ENCODE assay signal across 9 mouse cellular contexts in genomic region chr10:75934991-75935390, GRCm38 (mm10). TPM values are rescaled to one million over a fixed set of nuclear protein-coding genes. Genes with fewer than 3 reads are reported as not detected.
DNase-seq lines count a peak whose midpoint lies in the region; ATAC-seq and TF ChIP-seq lines count a peak whose summit lies in the region.
"Had no signal": no experiment of that assay in that cellular context is flagged by ENCODE, and none has a peak within 500 bp of the region (broad histone marks: within the 10 kb centered on the region; RNA-seq: fewer than 3 reads in every experiment).

No protein-coding gene starts in this region.

- peaks cover 14% of the 10 kb centered on the region for H3K4me1 ChIP-seq in kidney, adult 2 months (ENCODE audit: control insufficient read depth, insufficient read depth, low read length)
- peaks cover 44% of the 10 kb centered on the region for H3K4me1 ChIP-seq in embryonic facial prominence, embryonic 13.5 days
- H3K4me1 ChIP-seq in hindbrain, postnatal 0 days (ENCODE audit: insufficient read depth, low read length) = peaks cover 14% of the 10 kb centered on the region
- peaks cover 50% of the 10 kb centered on the region for H3K4me1 ChIP-seq in midbrain, embryonic 13.5 days (replicated peaks)

- no peak for DNase-seq in kidney, adult 2 months
- DNase-seq in kidney, postnatal 14 days = no peak
- no peak for DNase-seq in hindbrain, postnatal 0 days (ENCODE audit: low spot score)
- DNase-seq in Muller cell, postnatal 12 days (ENCODE audit: inconsistent ontology term) = no peak
- DNase-seq in right cerebral cortex, adult 18-20 months = no peak
- no peak for DNase-seq in adrenal gland, adult (ENCODE audit: inconsistent age in 2 of 2, low spot score in 1 of 2)

- TF ChIP-seq POLR2A in kidney, adult 2 months (IDR thresholded peaks at IDR 0.05; ENCODE audit: low read depth, low read length) = no peak

- no peaks in the 10 kb centered on the region for H3K27me3 ChIP-seq in kidney, adult 2 months (replicated peaks; ENCODE audit: control insufficient read depth, insufficient read depth, low read length)
- H3K27me3 ChIP-seq in embryonic facial prominence, embryonic 13.5 days = peaks cover 44% of the 10 kb centered on the region
- no peaks in the 10 kb centered on the region for H3K27me3 ChIP-seq in hindbrain, postnatal 0 days (ENCODE audit: insufficient read depth, low read length)
- peaks cover 58% of the 10 kb centered on the region for H3K27me3 ChIP-seq in midbrain, embryonic 13.5 days

- 86% methylated on average over 1 of the region's 1 CpGs for WGBS in kidney, adult 2 months
- WGBS in embryonic facial prominence, embryonic 13.5 days = 64% methylated on average over 1 of the region's 1 CpGs
- WGBS in hindbrain, postnatal 0 days = 67% methylated on average over 1 of the region's 1 CpGs
- WGBS in midbrain, embryonic 13.5 days = 78% methylated on average over 1 of the region's 1 CpGs

- peak overlapping the region; percentile 91; the same call in 1 of the 2 replicates for H3K27ac ChIP-seq in kidney, adult 2 months (ENCODE audit: insufficient read depth, low read depth, low read length)
- no peak overlapping the region for H3K27ac ChIP-seq in embryonic facial prominence, embryonic 13.5 days
- H3K27ac ChIP-seq in hindbrain, postnatal 0 days = no peak overlapping the region
- H3K27ac ChIP-seq in midbrain, embryonic 13.5 days = no peak overlapping the region

- no peak for ATAC-seq in embryonic facial prominence, embryonic 13.5 days (ENCODE audit: insufficient number of reproducible peaks, insufficient read depth, low FRiP score, low TSS enrichment, low read depth)
- ATAC-seq in hindbrain, postnatal 0 days = no peak
- no peak for ATAC-seq in midbrain, embryonic 13.5 days

- peak overlapping the region; percentile 89 for H3K4me2 ChIP-seq in embryonic facial prominence, embryonic 13.5 days
- peak overlapping the region; percentile 85 for H3K4me2 ChIP-seq in hindbrain, postnatal 0 days (ENCODE audit: low read depth, low read length)
- peak overlapping the region; percentile 84 for H3K4me2 ChIP-seq in midbrain, embryonic 13.5 days (replicated peaks)

- no peaks in the 10 kb centered on the region for H3K36me3 ChIP-seq in kidney, adult 2 months (ENCODE audit: control insufficient read depth, insufficient read depth, low read length)
- no peaks in the 10 kb centered on the region for H3K36me3 ChIP-seq in embryonic facial prominence, embryonic 13.5 days
- H3K36me3 ChIP-seq in hindbrain, postnatal 0 days (ENCODE audit: insufficient read depth, low read length) = no peaks in the 10 kb centered on the region
- no peaks in the 10 kb centered on the region for H3K36me3 ChIP-seq in midbrain, embryonic 13.5 days

- no peaks in the 10 kb centered on the region for H3K9me3 ChIP-seq in embryonic facial prominence, embryonic 13.5 days
- no peaks in the 10 kb centered on the region for H3K9me3 ChIP-seq in hindbrain, postnatal 0 days (ENCODE audit: low read length)
- H3K9me3 ChIP-seq in midbrain, embryonic 13.5 days = no peaks in the 10 kb centered on the region

- no peak for TF ChIP-seq CTCF in kidney, adult 2 months (conservative IDR thresholded peaks at IDR 0.05; ENCODE audit: insufficient read depth, insufficient read length, low read depth, low read length)
- TF ChIP-seq CTCF in hindbrain, postnatal 0 days (IDR thresholded peaks at IDR 0.05; ENCODE audit: low read depth) = no peak

- H3K4me3 ChIP-seq in kidney, adult 2 months (ENCODE audit: insufficient read depth, low read depth, low read length) = no peak overlapping the region
- peak overlapping the region; percentile 50 for H3K4me3 ChIP-seq in embryonic facial prominence, embryonic 13.5 days
- H3K4me3 ChIP-seq in hindbrain, postnatal 0 days (ENCODE audit: low read length) = peak overlapping the region; percentile 66; the same call in 1 of the 2 replicates
- H3K4me3 ChIP-seq in midbrain, embryonic 13.5 days (replicated peaks) = peak overlapping the region; percentile 50

- no peak overlapping the region for H3K9ac ChIP-seq in embryonic facial prominence, embryonic 13.5 days
- peak overlapping the region; percentile 68; the same call in 1 of the 2 replicates for H3K9ac ChIP-seq in hindbrain, postnatal 0 days (replicated peaks; ENCODE audit: low read length)
- no peak overlapping the region for H3K9ac ChIP-seq in midbrain, embryonic 13.5 days (replicated peaks)

RNA-seq across cellular contexts. Expression of gene Mmp11, which starts 1.3 kb away (rescaled TPM):
- polyA plus RNA-seq in kidney, adult 2 months (2012; rRNA removed) = 21.5 and 23.9 TPM in 2 replicates
- 123 and 136 TPM in 2 replicates for polyA plus RNA-seq in embryonic facial prominence, embryonic 13.5 days (2015; fragmentation: Nextera tagmentation; extraction: Ambion mirVana)
- total RNA-seq in hindbrain, postnatal 0 days (2014; rRNA removed) = 6.1 and 9.5 TPM in 2 replicates
- polyA plus RNA-seq in hindbrain, postnatal 0 days (2015; fragmentation: Nextera tagmentation; extraction: Ambion mirVana) = 7.8 and 8.3 TPM in 2 replicates
- polyA plus RNA-seq in midbrain, embryonic 13.5 days (2015; fragmentation: Nextera tagmentation; extraction: Ambion mirVana) = 22.7 and 29.5 TPM in 2 replicates

RNA-seq across cellular contexts. Expression of gene Chchd10, which starts 2.1 kb away (rescaled TPM):
- 1,587 and 1,621 TPM in 2 replicates for polyA plus RNA-seq in kidney, adult 2 months (2012; rRNA removed)
- polyA plus RNA-seq in embryonic facial prominence, embryonic 13.5 days (2015; fragmentation: Nextera tagmentation; extraction: Ambion mirVana) = 9.4 and 9.5 TPM in 2 replicates
- total RNA-seq in hindbrain, postnatal 0 days (2014; rRNA removed) = 327 and 332 TPM in 2 replicates
- 304 and 312 TPM in 2 replicates for polyA plus RNA-seq in hindbrain, postnatal 0 days (2015; fragmentation: Nextera tagmentation; extraction: Ambion mirVana)
- 15.1 and 17.1 TPM in 2 replicates for polyA plus RNA-seq in midbrain, embryonic 13.5 days (2015; fragmentation: Nextera tagmentation; extraction: Ambion mirVana)

RNA-seq across cellular contexts. Expression of gene Gm867, which starts 5.5 kb away (rescaled TPM):
- polyA plus RNA-seq in kidney, adult 2 months (2012; rRNA removed) = 1.3 and 1.4 TPM in 2 replicates
- polyA plus RNA-seq in embryonic facial prominence, embryonic 13.5 days (2015; fragmentation: Nextera tagmentation; extraction: Ambion mirVana) = 0.61 TPM in 1 of 2 replicates, not detected in the other
- total RNA-seq in hindbrain, postnatal 0 days (2014; rRNA removed) = 0.73 TPM in 1 of 2 replicates, not detected in the other
- 2.3 and 2.4 TPM in 2 replicates for polyA plus RNA-seq in hindbrain, postnatal 0 days (2015; fragmentation: Nextera tagmentation; extraction: Ambion mirVana)
- polyA plus RNA-seq in midbrain, embryonic 13.5 days (2015; fragmentation: Nextera tagmentation; extraction: Ambion mirVana) = 0.35 TPM in 1 of 2 replicates, not detected in the other

RNA-seq across cellular contexts. Expression of gene Vpreb3, which starts 7.9 kb away (rescaled TPM):
- polyA plus RNA-seq in kidney, adult 2 months (2012; rRNA removed) = 1.2 and 3.8 TPM in 2 replicates
- 0.37 and 1.1 TPM in 2 replicates for polyA plus RNA-seq in embryonic facial prominence, embryonic 13.5 days (2015; fragmentation: Nextera tagmentation; extraction: Ambion mirVana)
- total RNA-seq in hindbrain, postnatal 0 days (2014; rRNA removed) = not detected in 2 replicates
- 0.52 and 0.75 TPM in 2 replicates for polyA plus RNA-seq in hindbrain, postnatal 0 days (2015; fragmentation: Nextera tagmentation; extraction: Ambion mirVana)
- polyA plus RNA-seq in midbrain, embryonic 13.5 days (2015; fragmentation: Nextera tagmentation; extraction: Ambion mirVana) = 0.58 and 0.73 TPM in 2 replicates
- total RNA-seq: layer of hippocampus, postnatal 36 days had no signal

RNA-seq across cellular contexts. Expression of gene Smarcb1, which starts 13.6 kb away (rescaled TPM):
- 34.6 and 37.7 TPM in 2 replicates for polyA plus RNA-seq in kidney, adult 2 months (2012; rRNA removed)
- polyA plus RNA-seq in embryonic facial prominence, embryonic 13.5 days (2015; fragmentation: Nextera tagmentation; extraction: Ambion mirVana) = 229 and 250 TPM in 2 replicates
- total RNA-seq in hindbrain, postnatal 0 days (2014; rRNA removed) = 142 and 156 TPM in 2 replicates
- polyA plus RNA-seq in hindbrain, postnatal 0 days (2015; fragmentation: Nextera tagmentation; extraction: Ambion mirVana) = 197 and 199 TPM in 2 replicates
- 323 and 327 TPM in 2 replicates for polyA plus RNA-seq in midbrain, embryonic 13.5 days (2015; fragmentation: Nextera tagmentation; extraction: Ambion mirVana)

Comparison
In these comparisons a context has a peak if more than half of its experiments do, and no peak if none do; other contexts are left out.
1. RNA of gene Chchd10, which starts 2.1 kb away (polyA plus RNA-seq): 1,587 to 1,621 TPM in kidney, adult 2 months and 304 to 312 TPM in hindbrain, postnatal 0 days; 15.1 to 17.1 TPM in midbrain, embryonic 13.5 days and 9.4 to 9.5 TPM in embryonic facial prominence, embryonic 13.5 days; every median in the first group is over 10 times any median in the second.
2. Peak in every context shown above with its lines, with median percentiles within 50 percentile points of each other: H3K4me2 ChIP-seq.